Mouse (Mus musculus) neural tube, embryonic 14.5 days (tissue): ENCODE results near the gene Kpna7. TPM values are rescaled to one million over a fixed set of nuclear protein-coding genes. Genes with fewer than 3 reads are reported as not detected.

Source experiments
- ATAC-seq: fragments of 200-750 bp; cut with Nextera tagmentation; 2 replicates; pipeline ENCODE4 v1.8.0; 2017; ENCODE audit warnings: low read depth, mild to moderate bottlenecking, moderate TSS enrichment, moderate library complexity
- H3K27ac ChIP-seq: fragments of 300-500 bp; sonication (generic); 2 replicates; pipeline ENCODE4 v1.5.1; 2014; ENCODE audit warnings: low read depth, mild to moderate bottlenecking, control low read depth, low read length, moderate library complexity, mixed read lengths
- H3K27me3 ChIP-seq: fragments of 300-500 bp; sonication (generic); 2 replicates; pipeline ENCODE4 v1.6.1; 2014; ENCODE audit warnings: low read length; ENCODE audit not compliant: control insufficient read depth, insufficient read depth
- H3K36me3 ChIP-seq: fragments of 300-500 bp; sonication (generic); 2 replicates; pipeline ENCODE4 v1.6.1; 2014; ENCODE audit warnings: low read length, mixed read lengths; ENCODE audit not compliant: control insufficient read depth, insufficient read depth
- H3K4me1 ChIP-seq: fragments of 300-500 bp; sonication (generic); 2 replicates; pipeline ENCODE4 v1.6.1; 2014; ENCODE audit warnings: low read length; ENCODE audit not compliant: control insufficient read depth, insufficient read depth
- H3K4me2 ChIP-seq: fragments of 300-500 bp; sonication (generic); 2 replicates; pipeline ENCODE4 v1.6.1; 2014; ENCODE audit warnings: mild to moderate bottlenecking, low read depth, low read length, control low read depth
- H3K4me3 ChIP-seq: fragments of 300-500 bp; sonication (generic); 2 replicates; pipeline ENCODE4 v1.5.1; 2014; ENCODE audit warnings: low read depth, low read length, control low read depth, mixed read lengths
- H3K9ac ChIP-seq: fragments of 300-500 bp; sonication (generic); replicated peaks from 2 replicates; pipeline ENCODE4 v1.6.1; 2014; ENCODE audit warnings: low read depth, mild to moderate bottlenecking, control low read depth, low read length, mixed read lengths
- H3K9me3 ChIP-seq: fragments of 300-500 bp; sonication (generic); 2 replicates; pipeline ENCODE4 v1.6.1; 2016; ENCODE audit warnings: low read length; ENCODE audit not compliant: control insufficient read depth
- WGBS: fragments of 180-500 bp; shearing (Covaris S2); extraction: QIAGEN DNeasy Blood & Tissue Kit; methylation state at CpG from one replicate; pipeline ENCODE4 v1.1.7; 2014; 5-methylcytosine and 5-hydroxymethylcytosine counted together
- polyA plus RNA-seq: library from polyadenylated mRNA; unstranded; fragments of >200 nt; fragmentation: Nextera tagmentation; extraction: Ambion mirVana; gene quantifications from 2 replicates; pipeline ENCODE4 v1.2.1, GENCODE M21; 2014

Gene Kpna7
- polyA plus RNA-seq, 1 experiment from 2014 or later: not detected

GRCm38 (mm10) chr5:145119385-145119784, 35.6 kb upstream of the Kpna7 start:
- no peak overlapping the region for H3K9ac ChIP-seq
- ATAC-seq: no peak
- H3K4me1 ChIP-seq: no peaks in the 10 kb centered on the region
- H3K4me2 ChIP-seq: no peak overlapping the region
- no peaks in the 10 kb centered on the region for H3K36me3 ChIP-seq
- H3K4me3 ChIP-seq: no peak overlapping the region
- WGBS: 96% methylated on average over 2 of the region's 2 CpGs
- H3K27ac ChIP-seq: no peak overlapping the region
- no peaks in the 10 kb centered on the region for H3K9me3 ChIP-seq
- no peaks in the 10 kb centered on the region for H3K27me3 ChIP-seq

- Histone ChIP-seq H3K9ac (no peak overlapping the region), H3K9me3 (no peaks in the 10 kb centered on the region), H3K27me3 (no peaks in the 10 kb centered on the region), H3K27ac (no peak overlapping the region), H3K4me2 (no peak overlapping the region), H3K4me1 (no peaks in the 10 kb centered on the region), H3K36me3 (no peaks in the 10 kb centered on the region), H3K4me3 (no peak overlapping the region)
- no peak for ATAC-seq
- 85% methylated on average over 5 of the region's 5 CpGs for WGBS
These were observed 34.6 kb upstream of the Kpna7 start for GRCm38 (mm10) chr5:145118461-145118860.

- no peak overlapping the region for H3K4me3 ChIP-seq
- H3K4me2 ChIP-seq: no peak overlapping the region
- no peaks in the 10 kb centered on the region for H3K9me3 ChIP-seq
- H3K27me3 ChIP-seq: no peaks in the 10 kb centered on the region
- H3K27ac ChIP-seq: no peak overlapping the region
- ATAC-seq: no peak
- 67% methylated on average over 6 of the region's 6 CpGs for WGBS
- no peaks in the 10 kb centered on the region for H3K36me3 ChIP-seq
- no peaks in the 10 kb centered on the region for H3K4me1 ChIP-seq
- no peak overlapping the region for H3K9ac ChIP-seq
These were observed 34.2 kb upstream of the Kpna7 start for GRCm38 (mm10) chr5:145118005-145118404.

- no peak overlapping the region for H3K27ac ChIP-seq
- no peak overlapping the region for H3K4me3 ChIP-seq
- H3K27me3 ChIP-seq: no peaks in the 10 kb centered on the region
- no peaks in the 10 kb centered on the region for H3K9me3 ChIP-seq
- no peak for ATAC-seq
- H3K9ac ChIP-seq: no peak overlapping the region
- H3K36me3 ChIP-seq: no peaks in the 10 kb centered on the region
- no peak overlapping the region for H3K4me2 ChIP-seq
- 45% methylated on average over 10 of the region's 10 CpGs for WGBS
- H3K4me1 ChIP-seq: no peaks in the 10 kb centered on the region
These were observed 33.1 kb upstream of the Kpna7 start for GRCm38 (mm10) chr5:145116916-145117315.

GRCm38 (mm10) chr5:145116316-145116715, 32.5 kb upstream of the Kpna7 start:
- H3K27me3 ChIP-seq: no peaks in the 10 kb centered on the region
- no peak overlapping the region for H3K27ac ChIP-seq
- H3K4me2 ChIP-seq: no peak overlapping the region
- WGBS: 40% methylated on average over 4 of the region's 4 CpGs
- no peaks in the 10 kb centered on the region for H3K36me3 ChIP-seq
- H3K9me3 ChIP-seq: no peaks in the 10 kb centered on the region
- no peak overlapping the region for H3K9ac ChIP-seq
- no peaks in the 10 kb centered on the region for H3K4me1 ChIP-seq
- no peak for ATAC-seq
- no peak overlapping the region for H3K4me3 ChIP-seq

- H3K27me3 ChIP-seq: no peaks in the 10 kb centered on the region
- no peaks in the 10 kb centered on the region for H3K4me1 ChIP-seq
- no peaks in the 10 kb centered on the region; the same call in 1 of the 2 replicates for H3K36me3 ChIP-seq
- WGBS: 95% methylated on average over 5 of the region's 5 CpGs
- H3K4me2 ChIP-seq: no peak overlapping the region
- H3K27ac ChIP-seq: no peak overlapping the region
- H3K4me3 ChIP-seq: no peak overlapping the region
- H3K9ac ChIP-seq: no peak overlapping the region
- no peaks in the 10 kb centered on the region for H3K9me3 ChIP-seq
- ATAC-seq: no peak
These were observed 31.9 kb upstream of the Kpna7 start for GRCm38 (mm10) chr5:145115736-145116135.

GRCm38 (mm10) chr5:145114606-145115473, 31.0 kb upstream of the Kpna7 start:
- peak overlapping the region; percentile 37 for H3K4me3 ChIP-seq
- no peaks in the 10 kb centered on the region for H3K9me3 ChIP-seq
- no peaks in the 10 kb centered on the region for H3K4me1 ChIP-seq
- H3K4me2 ChIP-seq: peak overlapping the region; percentile 52
- H3K27me3 ChIP-seq: no peaks in the 10 kb centered on the region
- 20% methylated on average over 33 of the region's 40 CpGs for WGBS
- ATAC-seq: 0 out of 2 replicates have a peak, but pooled peaks have one; percentile 18
- peak overlapping the region; percentile 47 for H3K9ac ChIP-seq
- H3K36me3 ChIP-seq: peaks cover 6% of the 10 kb centered on the region
- H3K27ac ChIP-seq: no peak overlapping the region

GRCm38 (mm10) chr5:145114071-145114605, 30.3 kb upstream of the Kpna7 start, which contains the start of gene Arpc1b:
Arpc1b (plus strand) TSS chr5:145114215.
- Histone ChIP-seq H3K4me3 (peak within 1 kb of the TSS; percentile 37), H3K27ac (no peak within 1 kb of the TSS), H3K4me1 (no peaks in the 10 kb centered on the region), H3K36me3 (peaks cover 13% of the 10 kb centered on the region), H3K27me3 (no peaks in the 10 kb centered on the region), H3K9ac (peak within 1 kb of the TSS; percentile 47), H3K4me2 (peak within 1 kb of the TSS; percentile 52), H3K9me3 (no peaks in the 10 kb centered on the region)
- WGBS: under 1% methylated on average over 40 of the region's 53 CpGs
- peak; percentile 22; the same call in 1 of the 2 replicates for ATAC-seq

GRCm38 (mm10) chr5:145113416-145113815, 29.6 kb upstream of the Kpna7 start:
- Histone ChIP-seq H3K36me3 (peaks cover 20% of the 10 kb centered on the region), H3K9ac (no peak overlapping the region), H3K4me2 (peak overlapping the region; percentile 52; the same call in 1 of the 2 replicates), H3K27ac (no peak overlapping the region), H3K9me3 (no peaks in the 10 kb centered on the region), H3K4me1 (no peaks in the 10 kb centered on the region), H3K27me3 (no peaks in the 10 kb centered on the region), H3K4me3 (no peak overlapping the region)
- WGBS: 39% methylated on average over 2 of the region's 2 CpGs
- no peak for ATAC-seq
